Mouse (Mus musculus) testis, adult 2 months (tissue): ENCODE measurements around the gene Mrgpre.

ENCODE experiments used
- CTCF ChIP-seq: fragments of 200-500 bp; IDR thresholded peaks from 2 replicates; pipeline ENCODE4 v1.5.1; 2012; ENCODE audit warnings: low read depth, mild to moderate bottlenecking, inconsistent platforms, low read length, moderate library complexity; ENCODE audit not compliant: control insufficient read depth, insufficient read depth, insufficient replicate concordance
- POLR2A ChIP-seq: fragments of 200-500 bp; IDR thresholded peaks from 2 replicates; pipeline ENCODE4 v1.6.1; 2012; ENCODE audit warnings: low read depth, mild to moderate bottlenecking, inconsistent platforms, low read length, moderate library complexity; ENCODE audit not compliant: control insufficient read depth

DNA sequence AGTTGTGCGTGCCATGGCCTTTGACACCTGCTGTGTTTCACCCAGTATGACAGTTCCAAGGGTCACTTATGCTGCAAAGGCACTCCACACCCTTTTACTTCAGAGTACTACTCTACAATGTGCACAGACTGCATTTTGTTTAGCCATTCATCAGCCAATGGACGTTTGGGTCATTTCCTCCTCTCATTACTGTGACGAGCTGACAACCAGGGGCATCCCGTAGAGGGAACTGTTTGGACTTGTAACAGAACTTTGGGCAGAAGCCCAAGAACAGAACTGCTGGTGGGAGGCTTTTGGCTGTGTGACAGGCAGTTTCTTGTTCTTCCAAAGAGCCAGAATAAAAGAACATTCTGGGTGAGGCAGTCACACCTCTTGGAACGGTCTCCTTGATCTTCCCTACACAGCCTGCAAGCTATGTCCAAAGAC is 20.9 kb upstream of the Mrgpre start:
- no peak for TF ChIP-seq CTCF
- no peak for TF ChIP-seq POLR2A
